Mouse (Mus musculus): ENCODE results near the gene Rcor1. TPM values are rescaled to one million over a fixed set of nuclear protein-coding genes. Genes with fewer than 3 reads are reported as not detected.

The Rcor1 gene
- polyA plus RNA-seq, 1 experiment, result 11.3 TPM

GRCm38 (mm10) chr12:111000956-111001355 is 38.2 kb upstream of the Rcor1 start:
- H3K4me3 ChIP-seq (ENCODE audit: insufficient read depth, low read length), result no peak overlapping the region
- no peaks in the 10 kb centered on the region for H3K4me1 ChIP-seq (ENCODE audit: control insufficient read depth, insufficient read depth, low read length)
- TF ChIP-seq CTCF (IDR thresholded peaks at IDR 0.05; ENCODE audit: extremely low read depth, insufficient read depth, low read length) (no peak), POLR2A (IDR thresholded peaks at IDR 0.05; ENCODE audit: extremely low read depth, insufficient read depth, low read length) (no peak)
- H3K27ac ChIP-seq (ENCODE audit: insufficient read depth, low read length), result no peak overlapping the region

GRCm38 (mm10) chr12:111004142-111004541 is 35.0 kb upstream of the Rcor1 start:
- Histone ChIP-seq H3K4me1 (ENCODE audit: control insufficient read depth, insufficient read depth, low read length) (no peaks in the 10 kb centered on the region), H3K4me3 (ENCODE audit: insufficient read depth, low read length) (no peak overlapping the region), H3K27ac (ENCODE audit: insufficient read depth, low read length) (no peak overlapping the region)
- TF ChIP-seq CTCF (IDR thresholded peaks at IDR 0.05; ENCODE audit: extremely low read depth, insufficient read depth, low read length) (no peak), POLR2A (IDR thresholded peaks at IDR 0.05; ENCODE audit: extremely low read depth, insufficient read depth, low read length) (no peak)

- Histone ChIP-seq H3K4me3 (ENCODE audit: insufficient read depth, low read length) (no peak overlapping the region), H3K27ac (ENCODE audit: insufficient read depth, low read length) (no peak overlapping the region), H3K4me1 (ENCODE audit: control insufficient read depth, insufficient read depth, low read length) (no peaks in the 10 kb centered on the region)
- no peak for TF ChIP-seq POLR2A (IDR thresholded peaks at IDR 0.05; ENCODE audit: extremely low read depth, insufficient read depth, low read length)
- no peak for TF ChIP-seq CTCF (IDR thresholded peaks at IDR 0.05; ENCODE audit: extremely low read depth, insufficient read depth, low read length)
These were observed 33.3 kb upstream of the Rcor1 start for GRCm38 (mm10) chr12:111005803-111006202.

GRCm38 (mm10) chr12:111006339-111006738 is 32.8 kb upstream of the Rcor1 start:
- Histone ChIP-seq H3K27ac (ENCODE audit: insufficient read depth, low read length) (no peak overlapping the region), H3K4me1 (ENCODE audit: control insufficient read depth, insufficient read depth, low read length) (no peaks in the 10 kb centered on the region), H3K4me3 (ENCODE audit: insufficient read depth, low read length) (no peak overlapping the region)
- TF ChIP-seq CTCF (IDR thresholded peaks at IDR 0.05; ENCODE audit: extremely low read depth, insufficient read depth, low read length) (no peak), POLR2A (IDR thresholded peaks at IDR 0.05; ENCODE audit: extremely low read depth, insufficient read depth, low read length) (no peak)

- no peak overlapping the region for H3K27ac ChIP-seq (ENCODE audit: insufficient read depth, low read length)
- TF ChIP-seq CTCF (IDR thresholded peaks at IDR 0.05; ENCODE audit: extremely low read depth, insufficient read depth, low read length) (no peak), POLR2A (IDR thresholded peaks at IDR 0.05; ENCODE audit: extremely low read depth, insufficient read depth, low read length) (no peak)
- H3K4me3 ChIP-seq (ENCODE audit: insufficient read depth, low read length), result no peak overlapping the region
- no peaks in the 10 kb centered on the region for H3K4me1 ChIP-seq (ENCODE audit: control insufficient read depth, insufficient read depth, low read length)
These were observed 31.7 kb upstream of the Rcor1 start for GRCm38 (mm10) chr12:111007134-111008103.

- Histone ChIP-seq H3K4me1 (ENCODE audit: control insufficient read depth, insufficient read depth, low read length) (no peaks in the 10 kb centered on the region), H3K27ac (ENCODE audit: insufficient read depth, low read length) (no peak overlapping the region), H3K4me3 (ENCODE audit: insufficient read depth, low read length) (no peak overlapping the region)
- TF ChIP-seq CTCF (IDR thresholded peaks at IDR 0.05; ENCODE audit: extremely low read depth, insufficient read depth, low read length), result no peak
- TF ChIP-seq POLR2A (IDR thresholded peaks at IDR 0.05; ENCODE audit: extremely low read depth, insufficient read depth, low read length), result no peak
These were observed 30.4 kb upstream of the Rcor1 start for GRCm38 (mm10) chr12:111008500-111009490.

- Histone ChIP-seq H3K27ac (ENCODE audit: insufficient read depth, low read length) (no peak overlapping the region), H3K4me3 (ENCODE audit: insufficient read depth, low read length) (no peak overlapping the region), H3K4me1 (ENCODE audit: control insufficient read depth, insufficient read depth, low read length) (no peaks in the 10 kb centered on the region)
- no peak for TF ChIP-seq POLR2A (IDR thresholded peaks at IDR 0.05; ENCODE audit: extremely low read depth, insufficient read depth, low read length)
These were observed 29.4 kb upstream of the Rcor1 start for GRCm38 (mm10) chr12:111009615-111010257.

GRCm38 (mm10) chr12:111016807-111017206 is 22.3 kb upstream of the Rcor1 start:
- H3K4me1 ChIP-seq (ENCODE audit: control insufficient read depth, insufficient read depth, low read length), result no peaks in the 10 kb centered on the region
- no peak overlapping the region for H3K27ac ChIP-seq (ENCODE audit: insufficient read depth, low read length)
- H3K4me3 ChIP-seq (ENCODE audit: insufficient read depth, low read length), result no peak overlapping the region
- TF ChIP-seq POLR2A (IDR thresholded peaks at IDR 0.05; ENCODE audit: extremely low read depth, insufficient read depth, low read length), result no peak
- TF ChIP-seq CTCF (IDR thresholded peaks at IDR 0.05; ENCODE audit: extremely low read depth, insufficient read depth, low read length), result no peak

- H3K4me3 ChIP-seq (ENCODE audit: insufficient read depth, low read length), result no peak overlapping the region
- no peak overlapping the region for H3K27ac ChIP-seq (ENCODE audit: insufficient read depth, low read length)
- no peaks in the 10 kb centered on the region for H3K4me1 ChIP-seq (ENCODE audit: control insufficient read depth, insufficient read depth, low read length)
- TF ChIP-seq POLR2A (IDR thresholded peaks at IDR 0.05; ENCODE audit: extremely low read depth, insufficient read depth, low read length), result no peak
- no peak for TF ChIP-seq CTCF (IDR thresholded peaks at IDR 0.05; ENCODE audit: extremely low read depth, insufficient read depth, low read length)
These were observed 21.1 kb upstream of the Rcor1 start for GRCm38 (mm10) chr12:111018068-111018467.

All from cortical plate, adult 2 months (tissue).